Mouse (Mus musculus) kidney, embryonic 14.5 days (tissue): ENCODE results near the gene Krt14. TPM values are rescaled to one million over a fixed set of nuclear protein-coding genes. Genes with fewer than 3 reads are reported as not detected.
"Not testable (repeated sequence)": the region's sequence is repeated elsewhere in the genome, so short reads cannot be mapped to it uniquely, and the experiment has no call there.

Experiments used
- ATAC-seq: fragments of 200-750 bp; cut with Nextera tagmentation; 2 replicates; pipeline ENCODE4 v1.8.0; 2017; ENCODE audit warnings: moderate number of reproducible peaks, mild to moderate bottlenecking, moderate TSS enrichment, moderate library complexity; ENCODE audit not compliant: low FRiP score, low TSS enrichment
- H3K27ac ChIP-seq: fragments of 300-500 bp; sonication (generic); 2 replicates; pipeline ENCODE4 v1.5.1; 2014; ENCODE audit warnings: low read depth, mild to moderate bottlenecking, low read length, moderate library complexity, mixed read lengths
- H3K27me3 ChIP-seq: fragments of 300-500 bp; sonication (generic); 2 replicates; pipeline ENCODE4 v1.6.1; 2014; ENCODE audit warnings: mild to moderate bottlenecking, low read length; ENCODE audit not compliant: control insufficient read depth, insufficient read depth
- H3K36me3 ChIP-seq: fragments of 300-500 bp; sonication (generic); 2 replicates; pipeline ENCODE4 v1.6.1; 2014; ENCODE audit warnings: low read length, mixed read lengths; ENCODE audit not compliant: control insufficient read depth, insufficient read depth
- H3K4me1 ChIP-seq: fragments of 300-500 bp; sonication (generic); 2 replicates; pipeline ENCODE4 v1.6.1; 2014; ENCODE audit warnings: low read length, mixed read lengths; ENCODE audit not compliant: control insufficient read depth, insufficient read depth
- H3K4me2 ChIP-seq: fragments of 300-500 bp; sonication (generic); replicated peaks from 2 replicates; pipeline ENCODE4 v1.6.1; 2014; ENCODE audit warnings: low read depth, mild to moderate bottlenecking, low read length
- H3K4me3 ChIP-seq: fragments of 300-500 bp; sonication (generic); 2 replicates; pipeline ENCODE4 v1.5.1; 2014; ENCODE audit warnings: mild to moderate bottlenecking, low read length
- H3K9ac ChIP-seq: fragments of 300-500 bp; sonication (generic); 2 replicates; pipeline ENCODE4 v1.6.1; 2014; ENCODE audit warnings: low read depth, mild to moderate bottlenecking, low read length, moderate library complexity
- H3K9me3 ChIP-seq: fragments of 300-500 bp; sonication (generic); 2 replicates; pipeline ENCODE4 v1.6.1; 2016; ENCODE audit warnings: low read length; ENCODE audit not compliant: control insufficient read depth
- WGBS: fragments of 180-500 bp; shearing (Covaris S2); extraction: QIAGEN DNeasy Blood & Tissue Kit; methylation state at CpG from one replicate; pipeline ENCODE4 v1.1.7; 2014; 5-methylcytosine and 5-hydroxymethylcytosine counted together
- polyA plus RNA-seq: library from polyadenylated mRNA; unstranded; fragments of >200 nt; fragmentation: Nextera tagmentation; extraction: Ambion mirVana; gene quantifications from 2 replicates; pipeline ENCODE4 v1.2.1, GENCODE M21; 2014

Gene Krt14
- not detected in 2 replicates for polyA plus RNA-seq

DNA sequence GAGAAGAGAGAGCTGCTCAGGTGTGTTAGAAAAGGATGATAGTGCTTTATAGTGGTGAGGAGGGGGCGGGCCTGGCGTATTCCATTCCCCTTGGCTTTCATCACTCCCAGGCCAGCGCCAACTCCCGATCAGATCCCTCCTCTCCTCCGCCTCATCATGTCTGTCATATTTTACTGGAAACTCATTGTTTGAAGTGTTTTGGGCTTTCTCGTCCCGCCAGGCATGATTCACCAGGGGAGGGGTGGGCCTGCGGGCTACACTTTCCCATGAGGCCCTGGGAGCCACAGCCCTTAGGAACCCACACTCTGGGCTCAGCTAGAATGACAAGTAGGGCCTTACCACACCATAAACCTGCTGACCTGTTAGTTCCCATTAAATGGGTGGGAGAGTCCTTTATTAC, at the start of gene Krt14:
Krt14 (minus strand) TSS at position 51 of the 400 bp plus-strand sequence.
- Histone ChIP-seq H3K9me3 (no peaks in the 10 kb centered on the region), H3K4me1 (no peaks in the 10 kb centered on the region), H3K9ac (no peak within 1 kb of the TSS), H3K36me3 (no peaks in the 10 kb centered on the region), H3K27ac (no peak within 1 kb of the TSS), H3K4me2 (no peak within 1 kb of the TSS), H3K4me3 (no peak within 1 kb of the TSS), H3K27me3 (no peaks in the 10 kb centered on the region)
- ATAC-seq: no peak
- WGBS: 84% methylated on average over 8 of the region's 8 CpGs

DNA sequence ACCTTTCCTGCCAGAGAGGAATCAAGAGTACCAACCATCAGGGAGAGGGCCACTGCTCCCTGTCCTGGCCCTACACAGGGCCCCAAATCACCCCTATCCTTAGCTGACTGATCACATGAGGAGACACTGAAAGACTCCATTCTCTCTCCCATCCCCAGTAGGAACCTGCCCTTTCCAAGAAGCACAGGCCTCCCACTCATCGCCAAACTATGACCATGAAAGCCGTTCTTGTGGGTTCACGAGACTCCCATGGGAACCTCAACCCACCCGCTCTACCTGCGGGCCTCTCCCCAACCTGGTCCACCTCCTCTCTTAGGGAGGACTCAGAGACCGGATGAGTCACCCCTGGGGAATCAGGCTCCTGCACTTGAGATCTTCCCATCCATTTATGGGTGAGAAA, 48.2 kb upstream of the Krt14 start:
- Histone ChIP-seq H3K9me3 (no peaks in the 10 kb centered on the region), H3K27ac (no peak overlapping the region), H3K9ac (no peak overlapping the region), H3K27me3 (no peaks in the 10 kb centered on the region), H3K4me1 (no peaks in the 10 kb centered on the region), H3K4me3 (no peak overlapping the region), H3K36me3 (no peaks in the 10 kb centered on the region), H3K4me2 (no peak overlapping the region)
- WGBS: 92% methylated on average over 6 of the region's 6 CpGs
- ATAC-seq: no peak

DNA sequence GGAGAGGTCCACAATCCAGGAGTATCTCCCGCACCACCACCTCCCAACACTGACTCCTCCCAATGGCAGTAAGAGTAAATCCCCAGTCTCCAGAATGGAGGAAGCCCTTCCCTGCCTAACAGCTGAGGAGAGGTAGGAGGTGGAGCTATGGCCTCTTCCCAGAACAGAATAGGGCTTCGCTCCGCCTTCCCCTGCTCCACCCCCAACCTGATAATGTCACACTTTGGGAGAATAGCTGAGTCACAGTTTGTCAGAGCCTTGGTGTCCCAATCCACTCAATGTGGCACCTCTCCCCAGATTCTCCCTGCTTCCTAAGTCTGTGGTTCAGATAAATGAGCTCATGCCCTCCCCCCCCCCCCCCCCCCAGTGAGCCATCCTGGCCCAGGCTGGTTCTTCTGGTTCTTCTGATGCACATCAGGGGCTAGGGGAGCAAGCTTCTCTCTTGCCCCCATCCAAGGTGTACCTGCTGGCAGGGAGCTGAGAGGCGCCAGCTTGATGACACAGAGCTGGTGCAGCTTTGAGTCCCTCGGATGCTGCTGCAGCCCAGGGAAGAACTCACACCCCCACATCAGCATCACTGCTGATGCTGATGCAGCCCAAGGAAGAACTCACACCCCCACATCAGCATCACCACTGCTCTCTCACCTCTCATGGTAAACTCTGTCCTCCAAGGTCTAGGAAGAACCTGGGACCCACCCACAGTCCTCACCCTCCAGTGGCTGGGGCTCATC, 47.2 kb upstream of the Krt14 start:
- Histone ChIP-seq H3K4me3 (no peak overlapping the region), H3K27ac (no peak overlapping the region), H3K27me3 (no peaks in the 10 kb centered on the region), H3K4me2 (no peak overlapping the region), H3K9me3 (no peaks in the 10 kb centered on the region), H3K4me1 (no peaks in the 10 kb centered on the region), H3K36me3 (no peaks in the 10 kb centered on the region), H3K9ac (no peak overlapping the region)
- 52% methylated on average over 5 of the region's 5 CpGs for WGBS
- no peak for ATAC-seq

DNA sequence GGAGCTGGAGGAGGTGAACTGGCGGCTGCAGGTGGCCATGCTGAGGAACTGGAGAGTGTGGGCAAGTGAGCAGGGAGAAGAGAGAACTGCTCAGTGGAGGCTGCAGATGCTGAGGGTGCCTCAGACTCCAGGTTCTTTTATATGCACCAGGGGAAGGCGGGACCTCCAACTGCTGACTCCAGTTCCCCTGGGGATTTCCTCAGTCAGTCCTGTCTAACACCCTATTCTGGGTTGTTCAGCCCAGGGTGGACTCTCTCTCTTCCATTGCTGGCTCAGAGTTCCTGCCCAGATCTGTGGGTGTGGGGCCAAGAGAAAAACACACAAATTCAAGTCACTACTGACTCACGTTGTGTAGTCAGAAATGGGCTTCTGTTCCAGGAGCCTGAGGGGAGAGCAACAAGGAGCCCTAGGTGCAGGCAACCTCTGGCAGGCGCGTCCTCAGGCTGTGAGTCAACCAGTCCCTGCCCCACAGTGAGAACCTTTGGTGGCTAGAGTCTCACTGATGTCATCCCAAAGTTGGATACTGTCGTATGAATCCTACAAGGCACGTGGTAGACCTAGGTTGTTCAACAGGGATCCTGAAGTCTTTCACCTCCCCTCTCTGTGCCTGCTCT, 41.6 kb upstream of the Krt14 start, which contains the start of gene Krt16:
Krt16 (minus strand) TSS at position 51 of the 614 bp plus-strand sequence.
- ATAC-seq: no peak

DNA sequence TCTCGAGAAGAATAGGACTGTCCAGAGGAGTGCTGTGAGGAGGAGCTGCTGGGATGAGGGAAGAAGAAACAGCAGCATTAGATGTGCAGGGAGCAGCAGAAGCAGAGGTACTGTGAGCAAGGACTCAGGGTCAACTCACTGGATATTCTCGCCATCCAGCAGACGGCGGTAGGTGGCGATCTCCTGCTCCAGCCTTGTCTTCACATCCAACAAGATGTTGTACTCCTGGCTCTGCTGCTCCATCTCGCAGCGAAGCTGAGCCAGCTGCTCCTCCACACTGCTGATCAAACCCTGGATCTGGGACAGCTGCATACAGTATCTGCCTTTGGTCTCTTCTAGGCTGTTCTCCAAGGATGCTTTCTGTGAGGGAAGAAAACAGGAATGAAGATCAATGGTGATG, 39.1 kb upstream of the Krt14 start:
- H3K9me3 ChIP-seq, H3K9ac ChIP-seq, H3K27ac ChIP-seq, ATAC-seq, H3K27me3 ChIP-seq, H3K4me3 ChIP-seq, H3K36me3 ChIP-seq, H3K4me2 ChIP-seq, H3K4me1 ChIP-seq: not testable (repeated sequence)
- WGBS: 63% methylated on average over 7 of the region's 7 CpGs

More for the DNA sequence above, 41.6 kb upstream of the Krt14 start, which contains the start of gene Krt16:
- Histone ChIP-seq H3K36me3 (no peaks in the 10 kb centered on the region), H3K27me3 (no peaks in the 10 kb centered on the region), H3K27ac (no peak within 1 kb of the TSS), H3K4me3 (no peak within 1 kb of the TSS), H3K4me1 (no peaks in the 10 kb centered on the region), H3K9ac (no peak within 1 kb of the TSS), H3K9me3 (no peaks in the 10 kb centered on the region), H3K4me2 (no peak within 1 kb of the TSS)
- WGBS: 81% methylated on average over 7 of the region's 7 CpGs

DNA sequence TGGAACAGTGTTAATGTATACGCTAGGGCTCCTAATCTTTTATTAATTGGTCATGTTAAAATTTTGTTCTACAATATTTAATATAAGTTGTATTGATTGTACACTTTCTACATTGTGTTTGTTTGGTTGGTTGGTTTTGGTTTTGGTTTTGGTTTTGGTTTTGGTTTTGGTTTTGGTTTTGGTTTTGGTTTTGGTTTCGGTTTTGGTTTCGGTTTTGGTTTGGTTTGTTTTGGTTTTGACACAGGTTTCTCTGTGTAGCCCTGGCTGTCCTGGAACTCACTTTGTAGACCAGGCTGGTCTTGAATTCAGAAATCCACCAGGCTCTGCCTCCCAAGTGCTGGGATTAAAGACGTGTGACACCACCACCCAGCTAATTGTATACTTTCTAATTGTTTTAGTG, 32.9 kb upstream of the Krt14 start:
- not testable (repeated sequence) for ATAC-seq, H3K36me3 ChIP-seq, H3K4me1 ChIP-seq, H3K27ac ChIP-seq, H3K4me2 ChIP-seq, H3K9me3 ChIP-seq, H3K9ac ChIP-seq, H3K4me3 ChIP-seq, H3K27me3 ChIP-seq
- WGBS: 90% methylated on average over 4 of the region's 4 CpGs

DNA sequence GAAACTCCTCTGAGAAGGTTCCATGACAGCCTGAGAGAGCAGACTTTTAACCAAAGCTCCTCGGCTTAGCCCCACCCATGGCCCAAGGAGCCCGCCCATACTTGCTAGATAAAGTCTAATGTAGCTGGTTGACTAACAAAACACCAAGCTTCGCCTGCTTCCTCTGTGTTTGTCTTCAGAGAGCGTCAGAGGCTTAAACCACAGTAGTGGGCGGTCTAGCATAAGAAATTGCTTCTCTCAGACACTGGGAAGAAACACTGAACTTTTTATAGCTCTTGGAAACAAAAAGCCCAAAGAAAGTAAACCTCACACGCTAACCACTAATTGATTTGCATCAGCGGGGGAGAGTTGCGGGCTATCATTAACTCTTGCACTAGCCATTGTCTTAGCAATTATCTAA, 14.4 kb upstream of the Krt14 start:
- Histone ChIP-seq H3K9me3 (peaks cover 7% of the 10 kb centered on the region; the same call in 1 of the 2 replicates), H3K9ac (no peak overlapping the region), H3K4me2 (no peak overlapping the region), H3K4me1 (no peaks in the 10 kb centered on the region), H3K4me3 (no peak overlapping the region), H3K36me3 (no peaks in the 10 kb centered on the region), H3K27me3 (no peaks in the 10 kb centered on the region), H3K27ac (no peak overlapping the region)
- no peak for ATAC-seq
- 71% methylated on average over 8 of the region's 8 CpGs for WGBS

DNA sequence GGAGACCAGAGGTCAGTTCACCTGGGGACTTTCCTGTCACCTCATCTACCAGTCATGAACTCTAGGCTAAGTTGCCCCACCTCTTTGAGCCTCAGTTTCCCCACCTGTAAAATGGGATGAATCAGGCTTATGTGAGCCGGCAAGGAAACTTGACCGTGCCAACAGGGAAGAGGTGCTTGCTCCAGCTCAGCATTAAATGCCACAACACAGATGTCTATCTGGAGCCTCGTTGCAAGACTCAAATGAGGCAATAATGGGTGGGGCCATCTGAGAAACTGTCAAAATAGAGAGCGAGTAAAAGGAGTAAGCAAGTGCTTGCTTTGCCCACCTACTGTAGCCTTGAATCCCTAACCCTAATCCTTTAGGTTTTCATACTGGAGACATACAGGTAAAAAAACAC, 12.0 kb upstream of the Krt14 start:
- Histone ChIP-seq H3K4me2 (no peak overlapping the region), H3K9me3 (no peaks in the 10 kb centered on the region), H3K9ac (no peak overlapping the region), H3K36me3 (no peaks in the 10 kb centered on the region), H3K4me3 (no peak overlapping the region), H3K27me3 (no peaks in the 10 kb centered on the region), H3K27ac (no peak overlapping the region), H3K4me1 (no peaks in the 10 kb centered on the region)
- no peak for ATAC-seq
- 84% methylated on average over 4 of the region's 4 CpGs for WGBS

DNA sequence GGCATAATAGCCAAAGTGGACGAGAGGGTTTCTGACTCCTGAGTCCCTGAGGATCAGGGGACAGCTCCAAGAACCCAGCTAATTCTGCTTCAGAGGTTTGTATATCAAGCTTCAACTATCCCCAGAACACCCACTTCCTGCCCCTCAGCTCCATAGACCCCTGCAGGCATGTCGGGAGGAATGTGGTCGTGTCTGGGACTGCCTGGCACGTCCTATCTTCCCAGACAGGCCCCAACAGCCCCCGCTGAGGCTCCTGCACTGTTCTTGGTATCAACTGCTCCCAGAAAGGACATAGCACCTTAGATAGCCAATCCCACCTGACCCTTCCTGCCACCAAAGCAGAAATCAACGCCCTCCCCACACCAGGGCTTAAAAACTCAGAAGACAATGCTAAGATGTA, 1.2 kb upstream of the Krt14 start:
- Histone ChIP-seq H3K4me1 (no peaks in the 10 kb centered on the region), H3K9ac (no peak overlapping the region), H3K9me3 (no peaks in the 10 kb centered on the region), H3K36me3 (no peaks in the 10 kb centered on the region), H3K4me3 (no peak overlapping the region), H3K27ac (no peak overlapping the region), H3K27me3 (no peaks in the 10 kb centered on the region), H3K4me2 (no peak overlapping the region)
- no peak for ATAC-seq
- 59% methylated on average over 6 of the region's 6 CpGs for WGBS
